Mouse (Mus musculus): ENCODE measurements at regions not wholly inside any gene's neighbourhood (a gene's known extent, or its start where the extent isn't known, plus 50 kb on each side); places are given as distances from the start of the nearest gene placed in this dataset.

- no peak for DNase-seq
Measured at GRCm38 (mm10) chr3:57910020-57910419, 62.1 kb upstream of the Pfn2 start.

- peak in 1 of 2 experiments; percentile 8 for DNase-seq
Measured at GRCm38 (mm10) chr3:57911831-57912596, 64.1 kb upstream of the Pfn2 start.

- DNase-seq: no peak
Measured at GRCm38 (mm10) chr3:57912650-57913343, 64.9 kb upstream of the Pfn2 start.

GRCm38 (mm10) chr3:57914687-57915086, 66.8 kb upstream of the Pfn2 start:
- no peak for DNase-seq

- no peak for DNase-seq
Measured at GRCm38 (mm10) chr3:57918913-57919312, 71.0 kb upstream of the Pfn2 start.

GRCm38 (mm10) chr3:57919390-57920089, 71.7 kb upstream of the Pfn2 start:
- no peak for DNase-seq

GRCm38 (mm10) chr3:57920090-57920432, 72.2 kb upstream of the Pfn2 start:
- no peak for DNase-seq

- DNase-seq: no peak
Measured at GRCm38 (mm10) chr3:57921071-57921882, 73.4 kb upstream of the Pfn2 start.

- no peak for DNase-seq
Measured at GRCm38 (mm10) chr3:57923061-57923460, 75.2 kb upstream of the Pfn2 start.

GRCm38 (mm10) chr3:57932657-57933539, 85.0 kb upstream of the Pfn2 start:
- DNase-seq: no peak

GRCm38 (mm10) chr3:57935042-57935610, 87.2 kb upstream of the Pfn2 start:
- DNase-seq: no peak

- DNase-seq: no peak
Measured at GRCm38 (mm10) chr3:57940504-57941381, 92.9 kb upstream of the Pfn2 start.

- no peak for DNase-seq
Measured at GRCm38 (mm10) chr3:57944698-57945097, 96.8 kb upstream of the Pfn2 start.

- DNase-seq: no peak
Measured at GRCm38 (mm10) chr3:57945765-57946164, 97.9 kb upstream of the Pfn2 start.

GRCm38 (mm10) chr3:57947331-57947730, 99.5 kb upstream of the Pfn2 start:
- no peak for DNase-seq

- no peak for DNase-seq
Measured at GRCm38 (mm10) chr3:57948720-57949119, 100.8 kb upstream of the Pfn2 start.

- DNase-seq: peak; percentile 32 to 55
Measured at GRCm38 (mm10) chr3:57950431-57951331, 102.8 kb upstream of the Pfn2 start.

- no peak for DNase-seq
Measured at GRCm38 (mm10) chr3:57951438-57951837, 103.6 kb upstream of the Pfn2 start.

- DNase-seq: no peak
Measured at GRCm38 (mm10) chr3:57957352-57957751, 109.5 kb upstream of the Pfn2 start.
